Mouse (Mus musculus): Measurements from ENCODE around the gene Bcl2l2.

The Bcl2l2 gene

DNA sequence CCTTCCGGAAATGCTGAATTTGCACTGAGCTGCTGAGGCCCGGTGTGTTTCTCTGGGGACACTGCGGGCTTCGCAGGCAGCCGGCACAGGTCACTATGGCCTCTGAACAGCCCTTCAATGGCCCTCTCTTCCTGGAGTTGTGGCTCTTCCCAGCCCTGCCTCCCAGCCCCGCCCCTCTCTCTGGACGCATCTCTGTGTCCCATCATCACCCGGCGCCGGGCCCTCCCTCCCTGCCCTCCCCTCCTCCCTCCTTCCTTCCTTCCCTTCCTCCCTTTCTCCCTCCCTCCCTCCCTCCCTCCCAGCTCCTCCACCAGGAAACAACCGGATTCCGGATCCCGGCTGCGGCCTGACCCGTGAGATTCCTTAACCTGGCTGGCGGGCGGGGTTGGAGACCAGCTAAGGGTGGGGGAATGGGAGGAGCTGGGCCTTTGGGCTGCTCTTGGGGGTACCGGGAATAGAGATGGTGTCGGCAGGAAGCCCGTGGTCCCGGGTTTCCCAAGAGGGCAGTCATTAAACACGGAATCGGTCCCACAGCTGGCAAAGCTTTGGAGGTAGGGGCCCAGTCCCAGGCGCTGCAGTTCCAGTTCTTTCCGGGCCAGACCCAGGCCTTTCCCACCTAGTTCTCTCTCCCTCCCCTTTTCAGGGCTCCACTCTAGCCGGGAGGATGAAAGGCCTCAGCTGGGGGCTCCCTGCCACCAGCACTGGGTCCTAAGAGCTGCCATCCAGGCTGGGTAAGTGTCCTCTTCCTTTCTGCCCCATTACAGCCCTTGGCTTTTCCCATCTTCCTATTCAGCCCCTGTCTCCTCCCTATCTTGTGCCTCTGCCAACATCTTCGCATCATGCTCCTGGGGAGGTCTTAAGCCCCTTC, at the start of gene Bcl2l2, which contains the start of gene Gm20521:
Gene Bcl2l2, plus strand, starts transcription at position 224 of the 868 bp plus-strand sequence.
Gene Gm20521, plus strand, starts transcription at position 288 of the 868 bp plus-strand sequence.
- DNase-seq (ENCODE audit: low spot score in 2 of 2), result peak; percentile 68 to 83

DNA sequence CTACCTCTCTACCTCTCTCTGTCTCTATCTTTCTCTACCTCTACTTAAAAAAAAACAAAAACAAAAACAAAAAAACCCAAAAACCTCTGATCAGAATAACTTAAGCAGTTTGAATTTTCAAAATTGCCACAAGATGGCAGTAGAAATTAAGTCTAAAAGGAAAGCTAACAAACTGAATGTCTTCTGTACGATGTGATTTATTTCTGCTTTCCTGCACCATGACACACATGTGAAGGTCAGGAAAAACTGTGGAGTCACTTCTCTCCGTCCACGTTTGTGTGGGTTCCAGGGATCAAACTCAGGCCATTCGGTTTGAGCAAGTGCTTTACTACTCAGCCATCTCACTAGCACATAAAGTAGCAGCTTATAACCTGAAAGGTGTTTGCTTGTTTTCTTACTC, 39.7 kb upstream of the Bcl2l2 start:
- DNase-seq (ENCODE audit: low spot score in 2 of 2), result no peak

DNA sequence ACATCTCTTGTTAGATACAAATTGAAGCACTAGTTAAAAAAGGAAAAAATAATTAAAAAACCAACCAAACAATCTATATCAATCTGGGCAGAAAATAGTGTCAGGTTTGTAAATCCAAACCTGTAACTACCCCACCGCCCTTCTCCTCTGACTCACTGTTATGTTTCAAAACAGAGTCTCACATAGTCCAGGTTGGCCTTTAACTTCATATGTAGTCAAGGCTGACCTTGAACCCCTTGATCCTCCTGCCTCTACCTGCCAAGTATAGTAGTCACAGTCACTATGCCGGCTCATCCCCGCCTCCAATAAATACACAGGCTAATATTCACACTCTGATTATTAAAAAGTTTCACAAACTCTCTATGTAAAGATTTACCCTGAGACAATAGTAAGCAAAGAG, 27.5 kb upstream of the Bcl2l2 start:
- no peak for DNase-seq (ENCODE audit: low spot score in 2 of 2)

DNA sequence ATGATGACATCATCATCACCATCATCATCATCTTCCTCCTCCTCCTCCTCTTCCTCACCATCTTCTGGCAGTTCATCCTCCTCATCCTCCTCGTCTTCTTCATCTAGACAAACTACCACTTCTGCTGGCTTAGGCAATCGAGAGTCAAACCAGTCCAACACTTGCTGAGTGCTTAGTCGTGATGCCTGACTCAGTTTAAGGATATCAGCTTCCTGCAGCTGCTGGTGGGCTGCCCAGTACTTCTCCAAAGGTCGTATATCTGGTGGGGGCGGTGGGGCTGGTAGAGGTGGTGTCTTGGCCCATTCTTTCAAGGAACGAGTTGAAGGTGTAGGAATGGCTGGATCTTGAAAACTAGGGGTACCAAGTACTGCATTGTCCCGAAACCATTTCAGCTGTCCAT, 26.5 kb upstream of the Bcl2l2 start:
- no peak for DNase-seq (ENCODE audit: low spot score in 2 of 2)

DNA sequence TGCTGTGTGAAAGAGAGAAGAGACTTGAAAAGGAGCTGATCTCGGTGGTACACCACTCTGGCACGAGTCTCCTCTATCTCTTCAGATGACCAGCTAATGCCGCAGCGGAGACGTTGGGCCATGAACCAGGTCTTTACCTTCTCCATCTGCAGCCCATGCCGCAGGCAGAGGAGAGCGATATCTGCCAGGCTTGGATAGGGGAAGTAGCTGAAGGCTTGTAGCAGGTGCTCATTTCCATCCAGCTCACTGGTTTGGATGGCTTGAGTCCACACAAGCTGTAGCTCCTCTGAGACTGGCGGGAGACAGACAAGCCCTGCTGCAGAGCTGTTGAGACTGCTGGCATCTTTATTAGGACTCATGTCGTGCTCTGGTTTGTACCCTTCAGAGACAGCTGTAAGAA, 25.3 kb upstream of the Bcl2l2 start:
- peak in 1 of 2 experiments; percentile 21 for DNase-seq (ENCODE audit: low spot score in 2 of 2)

DNA sequence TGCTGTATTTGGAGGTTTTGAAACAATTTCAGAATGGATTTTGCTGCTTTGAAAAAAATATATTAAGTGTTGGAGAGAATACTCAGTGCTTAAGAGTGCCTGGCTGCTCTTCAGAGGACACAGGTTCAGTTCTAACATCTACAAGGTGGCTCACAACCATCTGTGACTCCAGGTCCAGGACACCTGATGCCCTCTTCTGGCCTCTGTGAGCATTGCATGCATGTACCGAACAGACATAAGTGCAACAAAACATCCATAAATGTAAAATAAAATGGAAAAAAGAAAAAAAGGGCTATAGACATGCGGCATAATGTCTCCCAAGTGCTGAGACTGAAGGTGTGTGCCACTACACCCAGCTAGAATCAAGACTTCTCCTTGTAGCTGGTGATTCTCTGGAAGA, 22.7 kb upstream of the Bcl2l2 start:
- peak; percentile 32 to 61 for DNase-seq (ENCODE audit: low spot score in 2 of 2)

DNA sequence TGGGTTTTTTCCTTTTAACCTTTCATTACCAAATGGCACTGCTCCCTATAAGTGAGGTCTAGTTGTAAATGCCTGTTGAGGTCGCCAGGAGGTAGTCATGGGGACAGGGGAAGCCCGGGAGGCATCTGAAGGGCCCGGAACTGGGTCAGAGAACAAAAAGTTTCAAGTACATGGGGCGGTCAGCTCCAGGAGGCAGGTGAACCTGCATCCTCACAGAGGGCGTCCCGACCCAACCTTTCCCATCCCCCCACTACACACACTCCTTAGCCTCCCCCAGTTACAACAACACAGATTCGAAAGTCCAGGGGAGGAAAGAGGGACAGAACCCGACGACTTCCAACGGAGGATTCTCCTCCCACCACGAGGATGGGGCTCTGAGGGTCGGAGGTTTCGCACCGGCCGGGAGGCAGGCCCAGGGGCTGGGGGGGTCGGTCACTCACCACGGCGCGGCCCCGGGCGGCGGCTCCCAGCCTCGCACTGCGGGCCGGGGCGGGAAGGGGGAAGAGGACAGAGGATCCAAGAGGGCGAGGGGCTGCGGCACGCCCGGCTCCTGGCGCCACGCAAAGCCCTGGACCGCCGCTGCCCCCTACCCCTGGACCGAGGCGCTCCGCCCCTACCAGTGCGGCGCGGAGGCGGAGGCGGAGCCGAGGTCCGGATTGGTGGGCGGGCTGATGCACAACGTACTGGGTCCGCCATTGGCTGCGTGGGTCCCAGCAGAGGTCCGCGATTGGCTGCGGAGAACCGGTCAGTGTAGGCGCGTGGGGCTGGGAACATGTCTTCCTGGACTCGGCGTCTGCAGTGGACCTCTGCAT, 19.5 kb upstream of the Bcl2l2 start:
- peak; percentile 86 to 92 for DNase-seq (ENCODE audit: low spot score in 2 of 2)

DNA sequence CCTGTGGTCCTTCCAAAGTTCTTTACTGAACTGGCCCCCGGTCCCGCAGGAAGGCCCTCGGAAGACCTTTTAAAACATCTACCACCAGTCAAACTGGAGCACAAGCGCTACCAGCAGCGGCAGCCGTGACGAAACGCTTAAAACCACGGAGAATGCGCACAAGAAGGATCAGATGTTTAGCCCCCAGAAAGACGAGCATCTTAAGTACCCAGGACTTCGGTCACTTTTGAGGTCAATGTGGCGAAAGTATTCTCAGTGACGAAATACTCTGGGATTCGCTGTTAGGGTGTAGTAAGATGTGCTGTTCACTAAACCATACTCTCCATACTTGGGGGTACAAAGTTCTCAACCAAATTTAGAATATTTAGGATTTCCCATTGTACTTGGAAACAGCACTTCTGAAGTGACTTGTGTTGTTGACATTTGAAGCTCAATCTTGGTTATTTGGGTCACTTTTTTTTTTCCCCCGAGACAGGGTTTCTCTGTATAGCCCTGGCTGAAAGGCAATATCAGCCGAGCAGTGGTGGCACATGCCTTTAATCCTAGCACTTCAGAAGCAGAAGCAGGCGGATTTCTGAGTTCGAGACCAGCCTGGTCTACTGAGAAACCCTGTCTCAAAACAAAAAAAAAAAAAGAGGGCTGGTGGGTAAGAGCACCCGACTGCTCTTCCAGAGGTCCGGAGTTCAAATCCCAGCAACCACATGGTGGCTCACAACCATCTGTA, 18.7 kb upstream of the Bcl2l2 start:
- DNase-seq (ENCODE audit: low spot score in 2 of 2), result no peak

DNA sequence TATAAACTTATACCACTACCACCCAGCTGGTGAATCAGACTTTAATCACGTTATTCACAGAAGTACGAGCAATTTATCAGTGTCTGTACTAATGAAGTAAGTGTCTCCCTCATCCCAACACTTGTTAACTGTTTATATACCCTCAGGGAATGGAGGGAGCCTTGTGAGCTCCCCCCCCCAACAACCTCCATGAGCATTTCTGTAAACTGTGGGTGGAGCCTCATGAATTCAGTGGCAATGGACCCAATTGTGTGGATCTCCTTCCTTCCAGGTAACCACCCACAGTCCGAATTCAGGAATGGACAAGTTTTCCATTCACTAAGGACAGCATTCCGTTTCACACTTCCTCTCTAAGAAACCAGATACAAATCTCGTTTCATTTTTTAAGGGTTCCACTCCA, 17.6 kb upstream of the Bcl2l2 start:
- no peak for DNase-seq (ENCODE audit: low spot score in 2 of 2)

DNA sequence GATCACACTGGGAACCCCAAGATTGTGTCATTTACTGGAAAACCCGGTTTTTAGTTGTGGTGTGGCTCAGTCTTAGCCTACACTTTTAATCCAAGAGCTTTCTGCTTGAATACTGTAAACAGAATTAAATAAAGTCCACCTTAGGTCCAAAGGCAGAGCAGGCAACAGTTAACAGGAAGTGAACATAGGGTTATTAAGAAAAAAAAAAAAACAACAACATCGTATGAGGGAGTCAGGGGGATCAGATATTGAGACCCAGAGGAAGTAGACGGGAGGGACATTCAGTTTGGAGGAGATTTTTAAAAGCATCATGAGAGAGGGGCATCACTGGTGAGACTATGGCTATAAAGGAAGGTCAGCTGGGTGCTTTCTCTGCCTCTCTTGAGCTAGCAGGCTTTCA, 16.9 kb upstream of the Bcl2l2 start:
- no peak for DNase-seq (ENCODE audit: low spot score in 2 of 2)

DNA sequence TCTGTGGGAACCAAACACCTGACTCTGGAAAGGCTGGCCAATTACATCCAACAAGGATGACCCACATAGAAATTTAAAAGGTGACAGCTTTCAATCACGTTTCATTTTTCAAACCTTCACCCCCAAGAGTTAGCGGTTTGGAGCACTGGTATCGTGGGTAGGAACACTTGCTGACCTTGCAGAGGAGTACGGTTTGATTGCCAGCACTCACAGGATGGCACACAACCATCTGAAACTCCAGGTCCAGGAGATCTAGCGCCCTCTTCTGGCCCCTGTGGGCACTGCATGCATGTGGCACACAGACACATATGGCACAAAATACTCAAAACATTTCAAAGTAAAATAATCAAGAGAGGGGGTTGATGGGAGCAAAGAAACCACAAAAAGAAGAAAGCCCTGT, 16.2 kb upstream of the Bcl2l2 start:
- DNase-seq (ENCODE audit: low spot score in 2 of 2), result no peak

DNA sequence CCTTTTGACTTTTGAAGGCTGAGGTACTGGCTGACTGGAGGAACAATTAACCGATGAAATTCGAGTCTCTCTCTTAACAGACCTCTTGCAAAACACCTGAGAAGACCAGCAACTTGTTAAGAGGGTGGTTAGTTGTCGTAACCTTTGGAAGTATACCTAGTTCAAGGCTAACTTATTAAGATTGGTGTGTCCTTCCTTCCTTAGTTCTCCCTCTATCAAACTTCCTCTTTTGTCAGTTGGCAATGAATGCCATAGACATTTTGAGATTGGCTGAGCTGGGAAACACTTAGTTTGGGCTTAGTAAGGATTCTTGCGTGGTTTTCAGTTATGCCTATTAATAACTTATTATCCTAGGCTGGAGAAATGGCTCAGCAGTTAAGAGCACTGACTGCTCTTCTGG, 15.2 kb upstream of the Bcl2l2 start:
- DNase-seq (ENCODE audit: low spot score in 2 of 2), result no peak

DNA sequence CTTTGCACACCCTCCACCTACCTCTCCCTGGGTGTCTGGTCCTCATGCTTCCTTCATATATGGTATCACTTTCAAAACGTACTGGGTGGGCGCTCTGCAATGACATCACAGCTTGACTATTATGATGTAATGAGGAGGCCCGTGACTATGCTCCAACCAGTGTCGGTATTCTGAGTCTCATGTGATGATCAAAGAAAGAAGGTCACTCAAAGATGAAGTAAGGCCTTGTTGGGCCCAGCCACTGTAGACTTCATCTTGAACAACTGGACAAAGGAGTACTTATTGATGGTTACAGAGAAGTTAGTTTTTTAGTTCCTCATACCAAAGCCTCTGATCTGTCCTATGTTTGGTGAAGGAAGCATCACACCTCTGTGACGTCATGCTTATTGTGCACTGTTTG, 12.3 kb upstream of the Bcl2l2 start, which contains the start of gene Homez:
Gene Homez, minus strand, starts transcription at position 101 of the 400 bp plus-strand sequence.
- DNase-seq (ENCODE audit: low spot score in 2 of 2), result no peak

DNA sequence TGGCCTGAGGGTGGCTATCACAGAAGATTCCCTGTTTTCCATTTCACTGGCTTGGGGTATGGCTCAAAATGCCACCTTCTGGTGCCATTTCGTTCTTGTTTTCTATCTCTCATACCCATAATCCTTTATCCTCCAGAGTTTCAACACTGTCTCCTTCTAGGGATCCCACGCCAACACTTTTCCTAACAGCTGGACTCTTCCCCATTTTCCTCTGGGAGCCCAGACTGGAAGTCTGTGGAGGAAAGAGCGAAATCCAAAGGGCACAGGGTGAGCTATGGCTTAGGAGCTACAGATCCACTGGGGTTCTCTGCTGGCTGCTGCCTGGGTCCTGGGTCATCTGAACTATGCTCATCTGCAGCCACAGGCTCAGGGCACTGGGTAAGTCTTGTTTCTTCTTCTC, 9.0 kb upstream of the Bcl2l2 start:
- DNase-seq (ENCODE audit: low spot score in 2 of 2), result no peak

DNA sequence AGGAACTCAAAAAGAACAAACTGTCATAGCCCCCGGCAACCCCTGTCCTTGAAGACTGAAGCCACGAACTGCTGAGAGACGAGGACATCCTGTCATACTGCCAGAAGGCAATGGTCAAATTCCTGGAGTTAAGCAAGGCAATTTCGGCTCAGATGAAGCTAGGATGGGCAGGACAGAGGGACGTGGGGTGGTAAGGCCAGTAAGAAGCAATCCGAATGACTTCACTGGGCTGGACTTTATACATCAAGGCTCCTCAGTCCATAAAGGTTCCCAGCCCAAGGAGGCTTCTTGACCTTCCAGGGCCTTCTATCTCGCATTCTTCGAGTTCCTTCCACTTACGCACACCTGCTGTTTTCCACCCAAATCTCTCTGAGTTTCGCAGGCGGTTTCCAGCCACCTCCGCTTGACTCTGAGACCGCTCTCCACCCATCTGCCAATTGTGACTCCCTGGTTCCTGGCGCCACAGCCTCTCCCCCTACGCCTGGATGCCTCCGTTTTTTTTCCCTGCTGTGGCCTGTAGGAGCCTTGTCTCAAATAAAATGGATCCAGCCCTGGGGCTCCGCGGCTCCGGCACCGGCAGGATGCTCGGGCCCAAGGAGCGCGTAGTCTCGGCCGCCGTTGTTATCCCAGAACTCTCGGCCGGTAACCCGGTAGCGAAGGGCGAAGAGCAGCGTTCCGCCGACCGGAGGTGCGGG, 7.2 kb upstream of the Bcl2l2 start:
- DNase-seq (ENCODE audit: low spot score in 2 of 2), result no peak

DNA sequence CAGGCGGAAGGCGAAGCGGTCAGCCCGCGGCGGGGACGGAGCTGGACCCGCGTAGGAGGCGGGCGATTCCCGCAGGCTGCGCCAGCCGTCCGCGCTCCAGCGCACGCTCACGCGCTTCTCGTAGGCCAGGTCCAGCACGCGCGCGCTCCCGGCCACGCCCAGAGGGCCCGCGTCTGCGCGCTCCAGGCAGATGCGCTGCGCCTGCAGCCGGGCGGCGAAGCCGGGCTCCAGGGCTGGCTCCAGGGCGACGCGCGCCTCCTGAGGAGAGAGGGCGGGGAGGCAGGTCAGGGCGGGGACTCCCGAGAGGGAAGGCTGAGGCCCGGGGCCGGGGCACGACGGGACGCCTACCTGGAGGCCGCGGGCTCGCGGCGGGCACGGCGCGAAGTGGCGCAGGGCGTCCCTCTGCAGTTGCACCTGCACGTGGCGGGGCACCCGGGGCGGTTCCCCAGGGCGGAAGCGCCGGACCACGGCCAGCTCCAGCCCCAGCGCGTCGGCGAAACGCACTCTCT, 6.6 kb upstream of the Bcl2l2 start:
- DNase-seq (ENCODE audit: low spot score in 2 of 2), result peak; percentile 72 to 89

DNA sequence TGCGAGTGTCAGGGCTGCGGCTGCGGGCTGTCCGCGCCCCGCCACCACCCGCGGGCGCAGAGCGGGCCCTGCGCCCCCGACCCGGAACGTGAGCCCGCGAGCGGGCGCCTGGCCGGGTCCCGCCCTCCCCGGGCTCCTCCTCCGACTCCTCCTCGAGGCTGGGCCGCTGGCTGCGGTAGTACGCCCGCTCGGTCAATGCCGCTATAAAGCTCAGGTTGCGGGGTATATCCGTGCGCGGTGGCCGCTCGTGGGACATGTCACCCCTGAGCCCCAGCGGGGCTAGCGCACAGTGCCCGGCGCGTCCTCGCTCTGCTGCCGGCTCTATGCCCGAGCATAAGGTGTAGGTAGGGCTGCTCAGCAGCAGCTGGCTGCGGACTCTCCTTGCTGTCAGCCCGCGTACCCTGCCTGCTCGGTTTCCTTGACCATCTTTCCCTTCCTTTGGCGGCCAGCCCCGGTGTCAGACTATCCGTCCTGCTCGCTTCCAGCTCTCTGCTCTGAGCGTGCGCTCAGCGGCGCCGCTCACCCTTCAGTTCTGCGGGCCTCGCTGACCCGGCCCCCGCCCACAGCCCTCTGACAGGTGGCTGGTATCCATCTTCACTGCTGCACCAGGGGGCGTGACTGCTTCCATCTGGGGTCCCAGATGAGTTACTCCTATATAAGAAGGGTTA, 6.0 kb upstream of the Bcl2l2 start, which contains the start of gene Ppp1r3e:
Gene Ppp1r3e, minus strand, starts transcription at position 503 of the 668 bp plus-strand sequence.
- DNase-seq (ENCODE audit: low spot score in 2 of 2), result peak; percentile 37 to 63

DNA sequence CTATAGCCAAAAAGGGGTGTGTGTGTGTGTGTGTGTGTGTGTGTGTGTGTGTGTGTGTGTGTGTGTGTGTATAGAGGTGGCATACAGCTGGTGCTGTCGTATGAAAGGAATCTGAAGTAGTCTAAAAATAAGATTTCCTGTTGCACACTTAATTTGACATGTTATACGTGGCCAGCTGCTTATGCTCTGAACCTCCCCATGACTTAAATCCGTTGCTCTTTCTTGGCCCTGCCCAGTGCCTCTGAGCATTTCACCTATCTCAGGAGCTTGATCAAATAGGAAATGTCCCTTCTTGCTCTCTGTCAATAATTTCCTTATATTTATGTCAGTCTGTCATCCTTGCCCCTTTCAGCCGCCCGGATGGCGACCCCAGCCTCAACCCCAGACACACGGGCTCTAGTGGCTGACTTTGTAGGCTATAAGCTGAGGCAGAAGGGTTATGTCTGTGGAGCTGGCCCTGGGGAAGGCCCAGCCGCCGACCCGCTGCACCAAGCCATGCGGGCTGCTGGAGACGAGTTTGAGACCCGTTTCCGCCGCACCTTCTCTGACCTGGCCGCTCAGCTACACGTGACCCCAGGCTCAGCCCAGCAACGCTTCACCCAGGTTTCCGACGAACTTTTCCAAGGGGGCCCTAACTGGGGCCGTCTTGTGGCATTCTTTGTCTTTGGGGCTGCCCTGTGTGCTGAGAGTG, 990 bp downstream of the Bcl2l2 start:
- no peak for DNase-seq (ENCODE audit: low spot score in 2 of 2)

DNA sequence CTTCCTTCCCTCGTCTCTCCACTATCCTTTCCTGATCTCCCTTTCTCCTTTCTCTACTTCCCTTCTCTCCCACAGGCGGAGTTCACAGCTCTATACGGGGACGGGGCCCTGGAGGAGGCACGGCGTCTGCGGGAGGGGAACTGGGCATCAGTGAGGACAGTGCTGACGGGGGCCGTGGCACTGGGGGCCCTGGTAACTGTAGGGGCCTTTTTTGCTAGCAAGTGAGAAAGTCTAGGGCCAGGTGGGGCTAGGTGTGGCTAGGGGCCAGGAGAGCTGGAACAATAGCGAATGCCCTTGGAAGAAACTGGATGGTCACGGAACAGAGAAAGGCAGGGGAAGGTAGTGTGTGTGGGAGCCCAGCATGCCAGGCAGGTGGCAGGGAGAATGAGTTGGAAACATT, 2.1 kb downstream of the Bcl2l2 start:
- DNase-seq (ENCODE audit: low spot score in 2 of 2), result no peak

DNA sequence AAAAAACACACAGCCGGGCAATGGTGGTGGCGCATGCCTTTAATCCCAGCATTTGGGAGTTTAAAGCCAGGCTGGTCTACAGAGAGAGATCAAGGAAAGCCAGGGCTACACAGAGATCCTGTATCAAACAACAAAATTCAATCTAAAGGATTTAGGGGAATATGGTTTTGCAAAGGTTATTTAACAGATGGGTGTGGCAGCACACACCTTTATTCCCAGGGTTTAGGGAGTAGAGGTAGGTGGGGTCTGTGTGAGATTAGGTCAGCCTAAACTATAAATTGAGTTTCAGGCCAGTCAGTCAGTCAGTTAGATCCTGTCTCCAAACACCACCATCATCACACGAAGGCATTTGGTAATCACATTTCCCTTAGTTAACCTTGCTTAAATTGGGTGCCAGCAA, 9.0 kb downstream of the Bcl2l2 start, which contains the start of gene Pabpn1:
Gene Pabpn1, plus strand, starts transcription at position 301 of the 400 bp plus-strand sequence.
- DNase-seq (ENCODE audit: low spot score in 2 of 2), result no peak
